ENCODE assay signal across 7 mouse cellular contexts in the genomic region with DNA sequence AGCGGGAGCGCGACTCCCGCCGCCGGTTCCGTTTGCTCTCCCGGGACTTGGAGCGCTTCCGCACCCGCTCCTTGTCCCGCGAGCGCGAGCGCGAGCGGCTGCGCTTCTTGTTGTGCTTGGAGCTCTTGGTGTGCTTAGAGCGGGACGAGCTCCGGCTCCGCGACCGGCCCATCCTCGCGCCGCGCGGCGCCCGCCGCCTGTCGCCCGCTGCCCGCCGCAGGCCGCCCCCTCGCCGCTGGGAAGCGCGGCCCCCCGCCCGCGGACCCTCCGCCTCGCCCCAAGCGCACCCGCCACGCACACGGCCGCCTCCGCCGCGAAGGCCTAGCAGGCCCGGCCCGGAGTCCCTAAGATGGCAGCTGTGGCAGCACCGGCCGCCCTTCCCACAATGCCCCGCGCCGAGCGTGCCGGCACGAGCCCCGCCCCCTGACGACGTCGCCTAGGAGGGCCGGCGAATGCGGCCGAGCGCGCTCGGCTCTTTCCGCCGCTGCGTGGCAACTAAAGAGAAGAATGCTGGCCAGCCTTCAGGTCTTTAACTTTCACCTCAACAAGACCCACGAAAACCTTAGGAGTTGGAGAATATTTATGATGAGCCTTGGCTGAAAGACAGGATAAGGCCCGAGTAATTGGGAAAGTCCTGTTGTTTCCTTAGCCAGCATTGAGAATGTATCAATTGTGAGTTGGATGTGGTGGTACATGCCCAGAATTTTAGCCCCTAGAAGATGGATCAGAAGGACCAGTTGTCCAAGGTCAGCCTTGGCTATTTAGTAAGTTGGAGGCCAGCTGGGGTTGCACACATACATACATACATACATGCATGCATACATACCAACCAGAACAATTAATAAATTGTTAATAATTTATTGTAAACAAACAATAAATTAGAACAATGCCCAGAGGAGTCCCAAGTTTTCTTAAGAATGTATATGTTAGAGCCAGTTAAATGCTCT. TPM values are rescaled to one million over a fixed set of nuclear protein-coding genes. Genes with fewer than 3 reads are reported as not detected.
DNase-seq lines count a peak whose midpoint lies in the region; ATAC-seq and TF ChIP-seq lines count a peak whose summit lies in the region.

A gene (minus strand): TSS at position 376 of the 947 bp plus-strand sequence.

- H3K27ac ChIP-seq in intestine, postnatal 0 days (ENCODE audit: low read depth, low read length), result peak within 1 kb of the TSS; percentile 94
- peak within 1 kb of the TSS; percentile 95 for H3K27ac ChIP-seq in midbrain, embryonic 12.5 days (replicated peaks)
- peak within 1 kb of the TSS; percentile 17 for H3K27ac ChIP-seq in small intestine, adult 2 months (ENCODE audit: insufficient read depth, low read depth, low read length)

- TF ChIP-seq CTCF in intestine, postnatal 0 days (IDR thresholded peaks at IDR 0.05; ENCODE audit: low read depth), result no peak
- TF ChIP-seq CTCF in small intestine, adult 2 months (IDR thresholded peaks at IDR 0.05; ENCODE audit: extremely low read depth, insufficient read length, insufficient replicate concordance, low read depth, low read length), result no peak

- H3K36me3 ChIP-seq in intestine, postnatal 0 days (ENCODE audit: control insufficient read depth, insufficient read depth), result no peaks in the 10 kb centered on the region
- H3K36me3 ChIP-seq in midbrain, embryonic 12.5 days, result no peaks in the 10 kb centered on the region
- H3K36me3 ChIP-seq in small intestine, adult 2 months (ENCODE audit: control insufficient read depth, insufficient read depth, low read length), result no peaks in the 10 kb centered on the region

- under 1% methylated on average over 71 of the region's 81 CpGs for WGBS in intestine, postnatal 0 days
- WGBS in midbrain, embryonic 12.5 days, result under 1% methylated on average over 73 of the region's 81 CpGs
- under 1% methylated on average over 74 of the region's 81 CpGs for WGBS in small intestine, adult 2 months

- peak within 1 kb of the TSS; percentile 89 for H3K4me3 ChIP-seq in intestine, postnatal 0 days (ENCODE audit: low read depth, low read length)
- peak within 1 kb of the TSS; percentile 90 for H3K4me3 ChIP-seq in midbrain, embryonic 12.5 days
- peak within 1 kb of the TSS; percentile 96 for H3K4me3 ChIP-seq in small intestine, adult 2 months (ENCODE audit: low read depth, low read length)

- TF ChIP-seq POLR2A in small intestine, adult 2 months (IDR thresholded peaks at IDR 0.05; ENCODE audit: low read depth, low read length), result peak; percentile 69; the same call in 1 of the 2 replicates

- peak; percentile 97 for ATAC-seq in intestine, postnatal 0 days
- peak; percentile 97 for ATAC-seq in midbrain, embryonic 12.5 days (ENCODE audit: low FRiP score, low read depth)

- H3K9me3 ChIP-seq in intestine, postnatal 0 days (ENCODE audit: control insufficient read depth), result no peaks in the 10 kb centered on the region
- H3K9me3 ChIP-seq in midbrain, embryonic 12.5 days, result no peaks in the 10 kb centered on the region

- DNase-seq in adrenal gland, adult 8-10 months, result peak; percentile 91
- peak; percentile 94 for DNase-seq in embryo, embryonic 9.5 days (ENCODE audit: extremely low spot score)
- peak; percentile 28 for DNase-seq in gonadal fat pad, adult 2 months (ENCODE audit: low read depth)
- DNase-seq in left cerebral cortex, postnatal 4 days, result peak; percentile 98

- H3K4me1 ChIP-seq in intestine, postnatal 0 days (replicated peaks; ENCODE audit: control insufficient read depth, insufficient read depth, low read length), result peaks cover 11% of the 10 kb centered on the region
- peaks cover 39% of the 10 kb centered on the region for H3K4me1 ChIP-seq in midbrain, embryonic 12.5 days
- peaks cover 3% of the 10 kb centered on the region; the same call in 1 of the 2 replicates for H3K4me1 ChIP-seq in small intestine, adult 2 months (ENCODE audit: control insufficient read depth, insufficient read depth, insufficient read length, low read length)

- intact Hi-C loops in left cerebral cortex, postnatal 4 days (cut with DNase I), result no loop called here

- H3K4me2 ChIP-seq in intestine, postnatal 0 days (replicated peaks; ENCODE audit: low read depth), result peak within 1 kb of the TSS; percentile 95
- peak within 1 kb of the TSS; percentile 79 for H3K4me2 ChIP-seq in midbrain, embryonic 12.5 days (replicated peaks)

- no peaks in the 10 kb centered on the region for H3K27me3 ChIP-seq in intestine, postnatal 0 days (replicated peaks; ENCODE audit: control insufficient read depth, insufficient read depth, low read length)
- no peaks in the 10 kb centered on the region for H3K27me3 ChIP-seq in midbrain, embryonic 12.5 days
- no peaks in the 10 kb centered on the region for H3K27me3 ChIP-seq in small intestine, adult 2 months (ENCODE audit: control insufficient read depth, insufficient read depth, low read length)

- H3K9ac ChIP-seq in intestine, postnatal 0 days (ENCODE audit: low read depth, low read length), result peak within 1 kb of the TSS; percentile 99
- peak within 1 kb of the TSS; percentile 100 for H3K9ac ChIP-seq in midbrain, embryonic 12.5 days (replicated peaks)

RNA-seq across cellular contexts. Expression of the gene that starts here (rescaled TPM):
- 100 to 1,000 TPM in 1 of 4 experiments, 10 to 100 TPM in 3; 44.0 to 126 (median 89.0) TPM for total RNA-seq in adrenal gland, adult 8-10 months (2022)
- 52.8 and 56.6 TPM in 2 replicates for polyA plus RNA-seq in gonadal fat pad, adult 2 months (2012; rRNA removed)
- 67.4 and 78.2 TPM in 2 replicates for polyA plus RNA-seq in intestine, postnatal 0 days (2015; fragmentation: Nextera tagmentation; extraction: Ambion mirVana)
- 100 to 1,000 TPM; 124 to 126 TPM for total RNA-seq in left cerebral cortex, postnatal 4 days (2021)
- 201 and 221 TPM in 2 replicates for polyA plus RNA-seq in midbrain, embryonic 12.5 days (2016; fragmentation: Nextera tagmentation; extraction: Ambion mirVana)
- 6.8 and 12.7 TPM in 2 replicates for polyA plus RNA-seq in small intestine, adult 2 months (2012; rRNA removed)

Comparison
In these comparisons a context has a peak if more than half of its experiments do, and no peak if none do; other contexts are left out.
1. Peak in every context shown above with its lines: DNase-seq, ATAC-seq, H3K4me3 ChIP-seq and H3K27ac ChIP-seq.
2. DNase-seq: peak in every context shown above with its lines; median percentile 98 in left cerebral cortex, postnatal 4 days; 94 in embryo, embryonic 9.5 days; 91 in adrenal gland, adult 8-10 months; 28 in gonadal fat pad, adult 2 months.
3. H3K27ac ChIP-seq: peak in every context shown above with its lines; median percentile 95 in midbrain, embryonic 12.5 days; 94 in intestine, postnatal 0 days; 17 in small intestine, adult 2 months.